Mouse (Mus musculus): ENCODE measurements around the gene Ak5. TPM values are rescaled to one million over a fixed set of nuclear protein-coding genes. Genes with fewer than 3 reads are reported as not detected.
"Not testable (repeated sequence)": the region's sequence is repeated elsewhere in the genome, so short reads cannot be mapped to it uniquely, and the experiment has no call there.

The Ak5 gene
- polyA plus RNA-seq (2015; fragmentation: Nextera tagmentation; extraction: Ambion mirVana): 2.6 and 3.1 TPM in 2 replicates

DNA sequence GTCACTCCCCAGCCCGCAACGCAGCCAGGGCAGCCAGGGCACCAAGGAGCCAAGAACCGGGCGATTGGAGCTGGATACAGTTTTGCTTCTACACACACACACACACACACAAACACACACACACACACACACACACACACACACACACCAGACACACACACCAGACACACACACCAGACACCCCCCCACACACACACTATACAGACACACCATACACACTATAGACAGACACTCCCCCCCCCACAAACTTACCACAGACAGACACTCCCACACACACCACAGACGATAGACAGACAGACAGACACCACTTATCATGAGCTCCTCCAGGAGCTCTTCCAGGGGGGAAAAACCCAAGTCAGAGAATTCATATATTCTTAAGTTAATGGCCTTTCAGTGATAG is at the start of gene Ak5:
TSS of gene Ak5 (minus strand) at position 122 of the 400 bp plus-strand sequence.
- H3K9ac ChIP-seq: peak within 1 kb of the TSS; percentile 41; the same call in 1 of the 2 replicates
- H3K9me3 ChIP-seq: no peaks in the 10 kb centered on the region
- ATAC-seq (ENCODE audit: insufficient read depth, low FRiP score, low read depth): peak; percentile 41; the same call in 1 of the 2 replicates
- H3K4me2 ChIP-seq: peak within 1 kb of the TSS; percentile 98
- peaks cover 8% of the 10 kb centered on the region for H3K4me1 ChIP-seq
- H3K27ac ChIP-seq: no peak within 1 kb of the TSS
- H3K4me3 ChIP-seq (replicated peaks): peak within 1 kb of the TSS; percentile 53
- H3K36me3 ChIP-seq: no peaks in the 10 kb centered on the region
- peaks cover 12% of the 10 kb centered on the region for H3K27me3 ChIP-seq (replicated peaks)
- 11% methylated on average over 1 of the region's 5 CpGs for WGBS

DNA sequence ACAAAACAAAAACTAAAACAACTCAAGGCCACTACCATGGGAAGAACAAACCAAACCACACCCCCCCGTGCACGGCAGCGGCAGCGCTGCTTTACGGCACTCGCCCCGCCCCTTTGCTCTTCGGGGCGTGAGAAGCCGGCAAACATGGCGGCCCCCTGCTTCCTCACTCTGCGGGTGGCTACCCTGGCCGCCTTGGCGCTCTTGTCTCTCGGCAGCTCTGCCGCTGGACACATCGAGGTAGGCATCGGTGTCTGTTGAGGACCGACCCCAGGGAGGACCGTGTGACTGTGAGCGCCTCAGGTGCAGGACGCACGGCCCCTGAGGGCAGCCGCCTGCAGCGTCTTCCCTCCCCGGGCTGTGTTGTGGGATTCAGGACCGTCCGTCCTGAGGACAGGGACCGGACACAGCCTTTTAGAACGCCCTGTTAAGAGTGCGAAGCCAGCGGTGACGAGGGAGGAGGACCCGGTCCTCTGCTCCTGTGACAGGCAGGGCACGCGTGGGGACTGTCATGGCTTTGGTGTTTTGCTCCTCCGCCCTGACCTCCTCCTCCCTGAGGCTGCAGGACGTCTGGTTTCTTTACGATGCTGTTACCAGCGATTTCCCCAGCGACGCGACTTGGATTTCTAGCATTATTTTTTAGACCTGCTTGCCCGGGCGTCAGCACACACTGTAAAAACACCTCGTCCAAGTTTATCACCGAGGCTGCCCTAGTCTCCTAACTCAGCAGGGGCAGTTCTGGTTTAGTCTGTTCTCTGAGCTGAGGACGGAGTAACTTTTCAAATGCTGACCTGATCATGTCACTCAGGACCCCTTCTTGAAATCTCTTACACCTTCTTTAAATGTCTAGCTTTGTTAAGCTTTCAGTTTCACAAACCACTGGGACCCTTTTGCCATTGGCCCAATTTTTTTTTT is 46.1 kb upstream of the Ak5 start, which contains the start of gene Pigk:
TSS of gene Pigk (plus strand) at position 110 of the 912 bp plus-strand sequence.
- ATAC-seq (ENCODE audit: insufficient read depth, low FRiP score, low read depth): peak; percentile 75; the same call in 1 of the 2 replicates
- Histone ChIP-seq H3K9me3 (no peaks in the 10 kb centered on the region), H3K27ac (no peak within 1 kb of the TSS), H3K4me2 (peak within 1 kb of the TSS; percentile 75), H3K27me3 (replicated peaks) (no peaks in the 10 kb centered on the region), H3K4me3 (replicated peaks) (peak within 1 kb of the TSS; percentile 97), H3K4me1 (0 out of 2 replicates have a peak, but pooled peaks cover 7% of the 10 kb centered on the region), H3K9ac (peak within 1 kb of the TSS; percentile 72), H3K36me3 (no peaks in the 10 kb centered on the region)
- under 1% methylated on average over 48 of the region's 48 CpGs for WGBS

DNA sequence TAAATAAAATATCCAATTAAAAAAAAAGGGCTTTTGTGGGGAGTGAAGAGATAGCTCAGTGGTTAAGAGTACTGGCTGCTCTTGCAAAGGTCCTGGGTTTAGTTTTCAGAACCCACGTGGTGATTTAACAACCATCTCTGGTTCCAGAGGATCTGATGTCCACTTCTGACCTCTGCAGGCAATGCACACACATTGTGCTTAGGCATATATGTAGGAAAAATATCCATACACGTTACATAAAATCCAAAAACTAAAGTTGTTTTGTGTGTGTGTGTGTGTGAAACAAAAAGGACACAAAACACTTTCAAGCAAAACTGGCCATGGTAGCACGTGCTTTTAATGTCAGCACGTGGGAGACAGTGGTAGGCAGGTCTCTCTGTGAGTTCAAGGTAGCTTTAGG is 44.8 kb upstream of the Ak5 start:
- Histone ChIP-seq H3K27me3 (replicated peaks) (no peaks in the 10 kb centered on the region), H3K4me1 (0 out of 2 replicates have a peak, but pooled peaks cover 7% of the 10 kb centered on the region), H3K4me3 (replicated peaks) (no peak overlapping the region), H3K27ac (no peak overlapping the region), H3K9me3 (no peaks in the 10 kb centered on the region), H3K9ac (no peak overlapping the region), H3K36me3 (no peaks in the 10 kb centered on the region), H3K4me2 (no peak overlapping the region)
- ATAC-seq (ENCODE audit: insufficient read depth, low FRiP score, low read depth): no peak
- 68% methylated on average over 4 of the region's 4 CpGs for WGBS

DNA sequence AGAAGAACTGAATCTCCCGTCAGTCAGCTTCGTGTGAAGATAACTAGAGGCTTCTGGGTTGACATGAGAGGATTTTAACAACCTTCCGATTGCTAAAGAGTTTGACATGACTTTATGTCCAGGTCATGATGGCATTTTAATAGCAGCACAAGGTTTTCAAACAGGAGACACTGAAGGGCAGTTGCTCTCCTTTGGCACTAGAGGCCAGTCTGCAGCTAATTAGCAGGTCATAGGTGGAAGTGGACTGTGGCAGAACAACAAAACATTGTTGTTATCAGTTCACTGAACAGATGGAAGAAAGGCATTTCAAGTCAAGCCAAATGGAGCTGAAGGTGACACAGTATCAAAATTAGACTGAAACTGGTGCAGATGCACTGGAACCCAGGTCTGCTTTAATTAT is 41.8 kb upstream of the Ak5 start:
- no peak overlapping the region for H3K4me3 ChIP-seq (replicated peaks)
- ATAC-seq (ENCODE audit: insufficient read depth, low FRiP score, low read depth): no peak

DNA sequence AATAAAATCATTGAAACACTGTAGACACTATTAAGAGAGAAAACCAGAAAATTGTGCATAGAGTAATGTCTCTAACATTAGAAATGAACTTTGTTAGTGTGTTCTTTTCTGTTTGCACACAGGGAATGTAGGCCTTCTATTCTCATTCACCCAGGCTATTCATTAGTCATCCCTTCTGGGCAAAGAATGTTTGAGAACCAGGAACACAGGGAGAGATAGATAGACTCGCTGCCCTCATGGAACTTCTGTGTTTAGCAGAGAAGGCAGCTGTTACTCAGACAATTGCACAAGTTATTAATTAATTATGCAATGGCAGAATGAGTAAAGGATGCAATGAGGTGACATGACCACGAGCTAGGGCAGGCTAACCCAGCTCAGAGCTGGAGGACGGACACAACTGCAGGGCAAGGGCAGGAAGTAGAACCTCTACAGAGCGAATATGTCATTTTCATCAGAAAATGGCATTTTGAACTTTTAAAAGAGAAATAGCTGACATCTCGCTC is 39.2 kb upstream of the Ak5 start:
- Histone ChIP-seq H3K27me3 (replicated peaks) (no peaks in the 10 kb centered on the region), H3K27ac (no peak overlapping the region), H3K4me1 (no peaks in the 10 kb centered on the region), H3K36me3 (no peaks in the 10 kb centered on the region), H3K9me3 (no peaks in the 10 kb centered on the region), H3K4me2 (no peak overlapping the region), H3K9ac (no peak overlapping the region), H3K4me3 (replicated peaks) (no peak overlapping the region)
- 74% methylated on average over 5 of the region's 5 CpGs for WGBS
- ATAC-seq (ENCODE audit: insufficient read depth, low FRiP score, low read depth): no peak

More for the DNA sequence above, 41.8 kb upstream of the Ak5 start:
- Histone ChIP-seq H3K27ac (no peak overlapping the region), H3K4me1 (0 out of 2 replicates have a peak, but pooled peaks cover 1% of the 10 kb centered on the region), H3K36me3 (no peaks in the 10 kb centered on the region), H3K9me3 (no peaks in the 10 kb centered on the region), H3K4me2 (no peak overlapping the region), H3K9ac (no peak overlapping the region), H3K27me3 (replicated peaks) (no peaks in the 10 kb centered on the region)
- WGBS: 76% methylated on average over 3 of the region's 3 CpGs

DNA sequence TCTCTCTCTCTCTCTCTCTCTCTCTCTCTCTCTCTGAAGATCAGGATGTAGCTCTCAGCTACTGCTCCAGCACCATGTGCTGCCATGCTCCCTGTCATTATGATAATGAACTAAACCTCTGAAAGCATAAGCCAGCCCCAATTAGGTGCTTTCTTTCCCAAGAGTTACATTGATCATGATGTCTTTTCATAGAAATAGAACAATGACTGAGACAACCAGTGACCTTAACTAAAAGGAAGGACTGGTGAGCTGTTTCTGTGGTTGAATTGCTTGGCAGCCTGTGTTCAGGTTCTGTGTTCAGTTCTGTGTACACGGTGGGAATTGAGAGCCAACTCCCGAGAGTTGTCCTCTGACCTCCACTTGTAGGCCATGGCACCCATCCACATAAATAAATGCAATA is 38.7 kb upstream of the Ak5 start:
- Histone ChIP-seq H3K9me3 (no peaks in the 10 kb centered on the region), H3K27me3 (replicated peaks) (no peaks in the 10 kb centered on the region), H3K4me1 (no peaks in the 10 kb centered on the region), H3K36me3 (no peaks in the 10 kb centered on the region), H3K27ac (no peak overlapping the region), H3K4me3 (replicated peaks) (no peak overlapping the region), H3K9ac (no peak overlapping the region), H3K4me2 (no peak overlapping the region)
- no peak for ATAC-seq (ENCODE audit: insufficient read depth, low FRiP score, low read depth)
- WGBS: 90% methylated on average over 2 of the region's 2 CpGs

DNA sequence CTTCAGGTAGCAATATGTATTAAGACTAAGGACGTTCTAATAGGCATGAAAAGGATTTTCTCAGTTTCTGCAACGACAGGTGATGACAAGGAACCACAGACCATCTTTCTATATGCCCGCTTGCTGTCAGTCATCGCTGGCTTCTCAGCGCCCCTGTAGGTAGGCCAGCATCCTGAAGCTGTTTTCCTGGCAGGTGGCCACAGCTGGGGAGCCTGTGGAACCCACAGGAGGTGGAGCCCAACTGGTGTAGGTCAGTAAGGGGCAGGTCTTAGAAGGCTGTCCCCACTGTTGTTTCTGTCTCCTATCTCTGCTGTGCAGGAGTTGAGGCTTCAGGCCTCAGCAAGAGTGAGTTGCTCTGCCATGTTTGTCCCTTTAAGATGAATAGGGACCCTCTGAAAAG is 37.7 kb upstream of the Ak5 start:
- 69% methylated on average over 5 of the region's 5 CpGs for WGBS
- Histone ChIP-seq H3K27me3 (replicated peaks) (no peaks in the 10 kb centered on the region), H3K9me3 (no peaks in the 10 kb centered on the region)

DNA sequence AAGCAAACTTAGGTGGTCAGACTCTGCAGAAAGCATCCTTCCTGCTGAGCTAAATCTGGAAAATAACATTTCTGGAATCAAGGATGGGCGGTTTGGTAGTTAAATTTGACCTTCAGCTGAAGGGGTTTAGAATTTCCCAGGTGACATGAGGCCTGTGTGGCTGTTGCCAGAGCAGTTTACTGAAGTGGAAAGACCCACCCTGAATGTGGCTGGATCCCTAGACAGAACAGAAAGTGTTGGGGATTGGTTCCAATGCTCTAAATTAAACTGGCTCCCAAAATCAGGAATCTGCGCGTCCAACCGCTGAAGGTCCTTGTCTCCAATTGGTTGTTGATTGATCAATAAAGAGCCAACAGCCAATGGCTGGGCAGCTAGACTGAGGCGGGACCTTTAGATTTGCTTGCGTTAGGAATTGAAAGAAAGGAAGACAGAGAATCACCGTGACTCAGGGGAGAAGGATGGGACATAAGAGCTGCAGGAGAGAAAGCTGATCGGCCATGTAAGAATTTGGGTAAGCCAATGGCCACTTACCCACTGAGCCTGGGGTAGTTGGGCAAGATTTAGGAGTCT is 34.2 kb upstream of the Ak5 start:
- no peaks in the 10 kb centered on the region for H3K4me1 ChIP-seq
- H3K27me3 ChIP-seq (replicated peaks): no peaks in the 10 kb centered on the region
- no peak overlapping the region for H3K27ac ChIP-seq
- ATAC-seq (ENCODE audit: insufficient read depth, low FRiP score, low read depth): no peak
- no peak overlapping the region for H3K9ac ChIP-seq
- H3K4me3 ChIP-seq (replicated peaks): no peak overlapping the region
- no peak overlapping the region for H3K4me2 ChIP-seq
- H3K9me3 ChIP-seq: no peaks in the 10 kb centered on the region
- WGBS: 52% methylated on average over 8 of the region's 8 CpGs
- H3K36me3 ChIP-seq: no peaks in the 10 kb centered on the region

More for the DNA sequence above, 37.7 kb upstream of the Ak5 start:
- Histone ChIP-seq H3K4me3 (replicated peaks) (no peak overlapping the region), H3K4me2 (no peak overlapping the region), H3K27ac (no peak overlapping the region), H3K9ac (no peak overlapping the region), H3K36me3 (no peaks in the 10 kb centered on the region), H3K4me1 (no peaks in the 10 kb centered on the region)
- ATAC-seq (ENCODE audit: insufficient read depth, low FRiP score, low read depth): no peak

DNA sequence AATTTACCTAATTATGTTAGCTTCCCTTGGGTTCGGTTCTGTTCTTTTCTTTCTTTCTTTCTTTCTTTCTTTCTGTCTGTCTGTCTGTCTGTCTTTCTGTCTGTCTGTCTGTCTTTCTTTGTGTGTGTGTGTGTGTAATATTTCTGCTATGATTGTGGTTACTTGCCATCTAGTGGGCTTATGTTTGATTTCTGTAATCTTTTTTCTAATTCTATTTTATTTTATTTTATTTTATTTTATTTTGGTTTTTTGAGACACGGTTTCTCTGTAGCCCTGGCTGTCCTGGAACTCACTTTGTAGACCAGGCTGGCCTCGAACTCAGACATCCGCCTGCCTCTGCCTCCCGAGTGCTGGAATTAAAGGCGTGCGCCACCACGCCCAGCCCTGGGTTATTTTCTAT is 33.4 kb upstream of the Ak5 start:
- not testable (repeated sequence) for H3K4me1 ChIP-seq; H3K27ac ChIP-seq; H3K4me3 ChIP-seq (replicated peaks); H3K36me3 ChIP-seq; H3K4me2 ChIP-seq; H3K9me3 ChIP-seq; H3K27me3 ChIP-seq (replicated peaks); H3K9ac ChIP-seq
- ATAC-seq (ENCODE audit: insufficient read depth, low FRiP score, low read depth): peak; percentile 68; the same call in 1 of the 2 replicates
- 87% methylated on average over 8 of the region's 8 CpGs for WGBS

DNA sequence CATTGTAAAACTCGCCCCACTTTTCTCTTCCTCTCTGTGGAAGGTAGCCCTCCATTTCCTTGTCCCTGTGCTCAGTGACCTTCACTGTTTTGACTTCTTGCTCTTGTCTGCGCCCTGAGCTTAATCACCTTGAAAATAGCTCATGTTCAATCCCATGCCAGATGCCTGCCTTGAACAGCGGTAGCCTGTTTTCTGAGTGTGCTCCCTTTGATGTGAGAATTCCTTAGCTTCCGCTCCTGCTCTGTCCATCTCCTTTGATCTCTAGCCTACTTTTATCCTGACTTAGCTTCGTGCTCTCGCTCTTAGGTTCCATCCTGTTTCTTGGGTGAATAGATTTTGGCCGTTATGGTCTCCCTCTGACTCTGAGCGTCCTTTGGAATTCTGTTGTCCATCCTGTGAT is 31.1 kb upstream of the Ak5 start:
- no peak overlapping the region for H3K9ac ChIP-seq
- no peaks in the 10 kb centered on the region for H3K36me3 ChIP-seq
- WGBS: 71% methylated on average over 8 of the region's 8 CpGs
- H3K4me3 ChIP-seq (replicated peaks): no peak overlapping the region
- ATAC-seq (ENCODE audit: insufficient read depth, low FRiP score, low read depth): no peak
- H3K4me2 ChIP-seq: no peak overlapping the region
- no peak overlapping the region for H3K27ac ChIP-seq
- no peaks in the 10 kb centered on the region for H3K9me3 ChIP-seq
- no peaks in the 10 kb centered on the region for H3K4me1 ChIP-seq
- no peaks in the 10 kb centered on the region for H3K27me3 ChIP-seq (replicated peaks)

DNA sequence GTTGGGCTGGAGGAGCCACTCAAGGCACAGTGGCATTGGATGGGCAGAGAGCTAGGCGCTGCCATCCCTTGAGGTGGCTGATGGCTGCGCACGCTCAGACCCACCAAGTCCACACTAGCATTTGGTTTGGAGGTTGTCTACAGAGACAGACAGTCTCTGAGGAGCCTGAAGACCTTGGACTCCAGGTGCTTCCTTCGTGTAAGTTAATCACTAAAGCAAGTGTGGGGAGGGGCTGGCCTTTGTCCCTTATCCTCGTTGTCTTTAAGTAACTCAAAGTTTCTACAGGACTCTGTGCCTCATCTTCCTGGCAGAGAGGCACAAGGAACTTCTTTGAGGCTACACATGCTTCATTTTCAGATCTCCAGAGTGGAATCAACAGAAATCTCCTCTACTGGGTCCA is 29.9 kb upstream of the Ak5 start:
- no peak for ATAC-seq (ENCODE audit: insufficient read depth, low FRiP score, low read depth)
- Histone ChIP-seq H3K4me1 (no peaks in the 10 kb centered on the region), H3K4me3 (replicated peaks) (no peak overlapping the region), H3K27me3 (replicated peaks) (no peaks in the 10 kb centered on the region), H3K36me3 (no peaks in the 10 kb centered on the region), H3K9ac (no peak overlapping the region), H3K4me2 (no peak overlapping the region), H3K9me3 (no peaks in the 10 kb centered on the region), H3K27ac (no peak overlapping the region)
- 79% methylated on average over 5 of the region's 5 CpGs for whole genome bisulfite sequencing

DNA sequence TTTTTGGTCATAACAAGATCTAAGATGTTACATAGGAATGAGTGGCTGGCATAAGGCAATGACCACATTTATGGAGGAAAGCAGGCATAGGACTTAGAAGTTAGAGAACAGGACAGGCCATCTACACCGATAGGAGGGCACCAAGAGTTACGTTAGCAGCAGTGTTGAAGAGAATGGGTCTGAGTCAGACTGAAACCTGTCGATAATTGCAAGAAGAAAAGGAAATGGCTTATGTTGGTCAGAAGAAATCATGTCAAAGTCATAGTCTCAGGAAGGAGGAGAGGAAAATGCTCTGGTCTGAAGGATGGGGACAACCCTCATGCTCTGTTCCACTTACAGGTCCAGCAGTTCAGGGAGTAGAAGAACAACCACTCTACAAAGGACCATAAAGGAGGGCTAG is 26.8 kb upstream of the Ak5 start:
- Histone ChIP-seq H3K36me3 (no peaks in the 10 kb centered on the region), H3K9ac (no peak overlapping the region), H3K4me1 (no peaks in the 10 kb centered on the region), H3K4me2 (no peak overlapping the region), H3K27me3 (replicated peaks) (no peaks in the 10 kb centered on the region), H3K27ac (no peak overlapping the region), H3K4me3 (replicated peaks) (no peak overlapping the region), H3K9me3 (no peaks in the 10 kb centered on the region)
- ATAC-seq (ENCODE audit: insufficient read depth, low FRiP score, low read depth): no peak
- WGBS: 93% methylated on average over 3 of the region's 3 CpGs

Data from stomach, embryonic 15.5 days (tissue).